Mouse (Mus musculus) megakaryocyte progenitor cell, adult 5-6 weeks (primary cell): ENCODE results near the gene Prkcq. TPM values are rescaled to one million over a fixed set of nuclear protein-coding genes. Genes with fewer than 3 reads are reported as not detected.

Experiments
- ATAC-seq: replicated peaks from 2 replicates; pipeline ENCODE4 v1.8.0; 2016; ENCODE audit warnings: mild to moderate bottlenecking, moderate TSS enrichment, inconsistent platforms; ENCODE audit not compliant: poor library complexity
- total RNA-seq, 2 experiments: library from RNA; stranded (forward) in 1 of 2; stranded (reverse) in 1 of 2; fragments of 157-497, 149-512 nt in 1 of 2; fragments of 200-1000 nt in 1 of 2; gene quantifications; 2 replicates each; pipeline versions ENCODE4 v1.2.3 to v1.2.4; 2015 to 2017

Prkcq gene
- total RNA-seq, 2 experiments from 2014 or later: 1.2 to 4.0 TPM

- no peak for ATAC-seq
Measured at GRCm38 (mm10) chr2:11216847-11217246, 44.9 kb downstream of the Prkcq start.

- ATAC-seq: peak; percentile 79
Measured at GRCm38 (mm10) chr2:11218122-11218521, 46.2 kb downstream of the Prkcq start.

GRCm38 (mm10) chr2:11219262-11219661, 47.4 kb downstream of the Prkcq start:
- 0 out of 2 replicates have a peak, but pooled peaks have one; percentile 32 for ATAC-seq

GRCm38 (mm10) chr2:11224808-11225484, 53.0 kb downstream of the Prkcq start:
- no peak for ATAC-seq

GRCm38 (mm10) chr2:11225485-11225876, 53.6 kb downstream of the Prkcq start:
- peak; percentile 70 for ATAC-seq

- ATAC-seq: peak; percentile 85
Measured at GRCm38 (mm10) chr2:11226555-11226954, 54.6 kb downstream of the Prkcq start.

GRCm38 (mm10) chr2:11229126-11229525, 57.2 kb downstream of the Prkcq start:
- ATAC-seq: no peak

- peak; percentile 32 for ATAC-seq
Measured at GRCm38 (mm10) chr2:11231118-11231517, 59.2 kb downstream of the Prkcq start.

- peak; percentile 52; the same call in 1 of the 2 replicates for ATAC-seq
Measured at GRCm38 (mm10) chr2:11231988-11232387, 60.1 kb downstream of the Prkcq start.

- ATAC-seq: no peak
Measured at GRCm38 (mm10) chr2:11238254-11238653, 66.3 kb downstream of the Prkcq start.

- peak; percentile 97 for ATAC-seq
Measured at GRCm38 (mm10) chr2:11239523-11239922, 67.6 kb downstream of the Prkcq start.

- no peak for ATAC-seq
Measured at GRCm38 (mm10) chr2:11245926-11246325, 74.0 kb downstream of the Prkcq start.

- peak; percentile 97 for ATAC-seq
Measured at GRCm38 (mm10) chr2:11253945-11254344, 82.0 kb downstream of the Prkcq start.

- ATAC-seq: no peak
Measured at GRCm38 (mm10) chr2:11254446-11254845, 82.5 kb downstream of the Prkcq start.

- no peak for ATAC-seq
Measured at GRCm38 (mm10) chr2:11257260-11257850, 85.4 kb downstream of the Prkcq start.

GRCm38 (mm10) chr2:11258181-11258580, 86.3 kb downstream of the Prkcq start:
- no peak for ATAC-seq

GRCm38 (mm10) chr2:11259361-11259760, 87.5 kb downstream of the Prkcq start:
- no peak for ATAC-seq

- ATAC-seq: no peak
Measured at GRCm38 (mm10) chr2:11264836-11265235, 92.9 kb downstream of the Prkcq start.

- ATAC-seq: no peak
Measured at GRCm38 (mm10) chr2:11265455-11265854, 93.5 kb downstream of the Prkcq start.

- peak; percentile 75 for ATAC-seq
Measured at GRCm38 (mm10) chr2:11266294-11266693, 94.4 kb downstream of the Prkcq start.

GRCm38 (mm10) chr2:11278965-11279364, 107.1 kb downstream of the Prkcq start:
- peak; percentile 35; the same call in 1 of the 2 replicates for ATAC-seq

- ATAC-seq: no peak
Measured at GRCm38 (mm10) chr2:11280247-11280646, 108.3 kb downstream of the Prkcq start.
